Mouse (Mus musculus): ENCODE results near the gene Zfp385b.

DNA sequence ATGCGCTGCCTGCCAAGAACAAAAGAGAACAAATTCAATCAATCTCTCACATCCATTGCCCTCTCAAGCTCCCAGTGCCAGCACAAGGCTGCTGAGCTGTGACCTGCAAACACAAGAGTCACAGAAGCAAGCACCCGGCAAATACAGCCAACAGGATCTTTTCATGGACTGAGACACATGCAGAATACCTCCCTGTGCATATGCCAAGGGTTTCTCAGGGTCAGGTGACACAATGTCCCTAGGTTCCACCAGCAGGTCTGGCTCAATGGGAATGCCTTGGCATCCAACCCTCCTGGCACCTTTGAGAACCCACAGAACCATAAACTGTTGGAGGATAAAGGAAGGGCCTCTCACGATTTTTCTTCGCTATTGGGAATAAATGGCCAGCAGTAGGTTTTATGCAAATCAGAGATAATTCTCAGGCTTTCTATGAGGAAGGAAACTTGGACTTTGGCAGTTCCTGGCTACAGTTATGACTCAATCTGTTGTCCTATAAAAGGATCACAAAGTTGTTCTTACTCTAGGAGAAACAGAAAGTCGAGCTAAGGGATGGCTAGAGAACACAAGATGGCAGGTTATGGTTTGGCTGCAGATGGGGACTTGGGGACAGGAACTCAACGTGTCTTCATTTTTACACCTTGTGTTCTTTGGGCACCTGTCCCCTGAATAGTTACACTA lies 315.6 kb downstream of the Zfp385b start:
- TF ChIP-seq POLR2A (IDR thresholded peaks at IDR 0.05; ENCODE audit: insufficient read depth, low read depth, low read length) (no peak), CTCF (IDR thresholded peaks at IDR 0.05) (no peak), EP300 (IDR thresholded peaks at IDR 0.05; ENCODE audit: insufficient read depth, low read depth, low read length) (no peak)
